ENCODE assay signal across 13 mouse cellular contexts in the genomic region with DNA sequence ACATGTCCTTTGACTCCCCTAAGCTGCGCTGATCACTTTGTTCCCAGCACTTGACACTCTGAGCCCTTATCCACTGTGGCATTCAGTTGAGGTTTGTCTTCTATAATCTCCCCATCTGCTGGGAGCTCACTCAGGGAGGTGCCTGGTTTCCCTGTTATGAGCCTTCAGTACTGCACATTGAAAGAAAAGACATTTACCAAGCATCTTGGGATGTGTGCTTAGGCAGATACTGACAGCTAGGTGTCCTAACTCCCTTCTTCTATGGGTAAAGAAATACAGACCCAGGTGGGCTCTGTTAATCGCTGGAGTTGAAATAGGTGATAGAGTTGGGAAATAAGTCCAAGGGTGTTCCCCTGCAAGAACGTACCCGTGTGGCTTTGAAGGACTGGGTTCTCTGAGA.
"Had no signal": no experiment of that assay in that cellular context is flagged by ENCODE, and none has a peak within 500 bp of the region (broad histone marks: within the 10 kb centered on the region; RNA-seq: fewer than 3 reads in every experiment).

No protein-coding gene starts in this region.

- H3K9me3 ChIP-seq: midbrain, embryonic 13.5 days; neural tube, embryonic 15.5 days had no signal

- H3K27ac ChIP-seq: kidney, postnatal 0 days; liver, embryonic 14.5 days; midbrain, embryonic 13.5 days; neural tube, embryonic 15.5 days had no signal

- H3K9ac ChIP-seq: liver, embryonic 14.5 days; midbrain, embryonic 13.5 days; neural tube, embryonic 15.5 days had no signal

- H3K4me3 ChIP-seq: midbrain, embryonic 13.5 days; myocyte; neural tube, embryonic 15.5 days had no signal

- DNase-seq: kidney, adult 8-10 months; kidney, postnatal 36 days; layer of hippocampus, adult 9-11 months; lung, adult 18-20 months; right cerebral cortex, adult 18-20 months; right cerebral cortex, postnatal 25 days; thymus, adult 18-20 months; thymus, postnatal 14 days had no signal

- H3K4me2 ChIP-seq: midbrain, embryonic 13.5 days; neural tube, embryonic 15.5 days had no signal

- H3K27me3 ChIP-seq: midbrain, embryonic 13.5 days; neural tube, embryonic 15.5 days had no signal

- ATAC-seq: midbrain, embryonic 13.5 days had no signal

- H3K36me3 ChIP-seq: midbrain, embryonic 13.5 days; neural tube, embryonic 15.5 days had no signal
